Mouse (Mus musculus) CH12.LX (cell line): ENCODE data around the gene Arhgap31.

Source experiments
- EP300 ChIP-seq: IDR thresholded peaks from 2 replicates; pipeline ENCODE4 v1.6.1; 2011; ENCODE audit warnings: low read length, improper control_type of control experiment
- TCF12 ChIP-seq: IDR thresholded peaks from 2 replicates; pipeline ENCODE4 v1.6.1; 2014; ENCODE audit warnings: low read depth, mild to moderate bottlenecking, inconsistent platforms, low read length, improper control_type of control experiment

- TF ChIP-seq TCF12 (no peak), EP300 (no peak)
Observed at GRCm38 (mm10) chr16:38620696-38621450, 92.2 kb downstream of the Arhgap31 start.
